Mouse (Mus musculus) erythroblast, embryonic 14.5 days (primary cell): ENCODE data around the gene Ggt6.

Source experiments
- GATA1 ChIP-seq: IDR thresholded peaks from 2 replicates; pipeline ENCODE4 v1.6.1; 2012; ENCODE audit warnings: low read length, inconsistent platforms, mixed read lengths
- TAL1 ChIP-seq: IDR thresholded peaks from 3 replicates; pipeline ENCODE4 v1.6.1; 2012; ENCODE audit warnings: low read length, inconsistent platforms, mixed read lengths

DNA sequence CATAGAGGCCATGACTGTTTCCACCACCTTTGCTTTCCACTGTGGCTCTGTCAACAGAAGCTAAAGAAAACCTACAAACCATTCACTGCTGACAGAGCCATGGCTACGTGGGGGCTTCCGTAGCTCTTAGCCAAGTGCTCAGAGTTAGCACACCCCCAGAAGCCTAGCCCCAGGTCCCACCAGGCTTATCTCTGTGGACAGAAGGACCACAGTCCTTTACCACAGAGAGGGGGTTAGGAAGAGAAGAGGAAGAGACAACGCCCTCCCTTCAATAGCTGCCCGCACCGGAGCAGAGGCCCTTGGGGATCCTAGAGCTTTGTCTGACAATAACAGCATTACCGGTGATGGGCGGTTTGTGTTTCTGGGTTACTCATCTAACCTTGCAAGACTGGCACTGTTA is 40.1 kb downstream of the Ggt6 start:
- no peak for TF ChIP-seq GATA1
- TF ChIP-seq TAL1 = no peak
